Mouse (Mus musculus) right cerebral cortex, postnatal 14 days (tissue): ENCODE measurements around the gene Slamf1.
"Not testable (repeated sequence)": the region's sequence is repeated elsewhere in the genome, so short reads cannot be mapped to it uniquely, and the experiment has no call there.

Experiments
- DNase-seq: peaks from one replicate; pipeline ENCODE4 v3.0.0; 2022

The Slamf1 gene

DNA sequence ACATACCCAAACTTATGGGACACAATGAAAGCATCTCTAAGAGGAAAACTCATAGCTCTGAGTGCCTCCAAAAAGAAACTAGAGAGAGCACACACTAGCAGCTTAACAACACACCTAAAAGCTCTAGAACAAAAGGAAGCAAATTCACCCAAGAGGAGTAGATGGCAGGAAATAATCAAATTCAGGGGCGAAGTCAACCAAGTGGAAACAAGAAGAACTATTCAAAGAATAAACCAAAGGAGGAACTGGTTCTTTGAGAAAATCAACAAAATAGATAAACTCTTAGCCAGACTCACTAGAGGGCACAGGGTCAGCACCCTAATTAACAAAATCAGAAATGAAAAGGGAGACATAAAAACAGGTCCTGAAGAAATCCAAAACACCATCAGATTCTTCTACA, 44.1 kb downstream of the Slamf1 start:
- DNase-seq, result not testable (repeated sequence)

DNA sequence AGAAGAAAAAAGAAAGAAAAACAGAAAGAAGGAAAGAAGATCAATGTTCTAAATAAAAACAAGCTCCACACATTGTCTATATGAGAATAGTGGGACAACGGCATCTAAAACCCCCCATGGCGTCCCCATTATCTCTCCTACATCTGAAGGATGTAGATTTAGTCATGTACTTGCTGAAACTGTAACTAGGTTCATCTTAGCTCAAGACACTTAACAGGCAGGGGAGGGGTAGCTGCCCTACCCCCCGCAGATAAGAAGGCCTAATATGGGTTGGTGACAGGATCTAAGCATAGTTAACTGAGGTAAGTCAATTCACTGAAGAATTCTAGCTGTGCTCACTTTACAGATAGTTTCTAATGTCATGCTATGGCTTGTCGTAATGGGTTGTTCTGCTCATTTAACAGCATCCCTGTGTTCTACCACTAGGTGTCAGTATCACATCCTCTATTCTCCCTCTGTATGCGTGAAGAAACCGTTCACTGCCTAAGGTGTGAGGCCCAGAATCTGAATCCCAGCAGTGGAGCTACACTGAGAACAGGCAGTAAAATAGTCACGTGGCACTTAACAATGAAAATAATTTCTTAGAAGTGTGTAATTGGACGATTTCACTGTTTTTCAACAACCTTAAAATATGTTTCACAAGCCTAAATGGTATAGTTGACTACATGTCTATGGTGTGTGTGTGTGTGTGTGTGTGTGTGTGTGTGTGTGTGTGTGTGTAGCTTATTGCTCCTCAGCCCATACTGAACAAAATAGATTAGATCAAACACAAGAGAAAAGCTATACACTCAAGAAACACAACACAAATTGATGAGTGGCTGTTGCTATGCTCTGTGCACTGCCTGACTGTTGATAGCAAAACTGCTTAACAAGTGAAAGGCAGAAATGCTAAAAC, 48.9 kb downstream of the Slamf1 start:
- DNase-seq, result no peak

DNA sequence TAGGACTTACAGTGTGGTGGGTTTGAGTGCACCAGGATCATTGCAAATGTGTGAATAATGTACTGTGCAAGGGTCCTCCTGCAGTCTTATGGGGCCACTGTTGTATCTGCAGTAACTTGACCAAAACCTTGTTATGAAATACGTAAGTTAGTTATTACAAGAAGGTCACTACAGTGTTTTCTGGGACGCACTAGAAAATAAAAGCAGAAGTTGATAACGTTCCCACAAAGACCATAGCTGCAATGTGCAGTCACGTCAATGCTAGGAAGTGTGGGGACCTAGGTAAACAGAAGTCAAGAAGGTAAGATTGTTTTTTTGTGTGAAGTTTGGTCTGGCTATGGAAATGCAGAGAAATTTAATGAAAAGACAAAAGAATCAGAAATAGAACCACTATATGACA, 50.1 kb downstream of the Slamf1 start:
- DNase-seq, result no peak

DNA sequence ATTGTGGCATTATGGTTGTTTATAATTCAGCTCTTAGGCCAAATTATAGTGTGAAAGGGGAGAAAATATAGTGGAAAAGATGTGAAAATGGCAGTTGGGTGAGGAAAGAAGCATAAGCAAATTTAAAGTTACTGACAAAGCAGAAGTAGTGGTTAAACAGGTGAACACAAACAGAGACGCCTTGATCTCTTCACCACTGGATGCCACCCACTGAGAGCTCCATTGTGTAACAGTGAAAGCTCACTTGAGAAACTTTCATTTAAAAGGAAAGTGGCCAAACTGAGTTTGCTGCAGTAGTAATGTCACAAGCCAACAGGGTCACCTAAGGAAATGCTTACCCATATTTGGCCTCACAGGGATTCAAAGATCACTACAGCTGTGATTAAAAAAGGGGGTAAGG, 54.4 kb downstream of the Slamf1 start:
- no peak for DNase-seq

DNA sequence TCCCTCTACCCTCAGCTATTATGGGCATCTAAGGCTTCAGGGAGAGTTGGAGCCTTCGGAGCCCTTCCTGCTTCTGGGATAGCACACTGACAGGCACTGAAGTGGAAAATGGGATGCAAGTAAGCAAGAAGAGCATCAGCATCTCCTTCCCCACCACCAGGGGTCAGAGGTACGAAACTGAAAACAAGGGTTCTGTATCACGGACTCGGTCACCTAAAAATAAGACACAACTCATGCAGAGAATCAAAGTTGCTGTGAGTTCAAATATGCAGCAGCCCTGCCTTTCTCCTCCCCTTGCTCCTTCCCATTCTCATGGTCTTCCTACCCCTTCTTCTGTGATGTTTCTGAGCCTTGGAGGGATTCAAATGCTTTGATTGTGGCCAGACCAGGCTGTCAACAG, 58.5 kb downstream of the Slamf1 start:
- no peak for DNase-seq

DNA sequence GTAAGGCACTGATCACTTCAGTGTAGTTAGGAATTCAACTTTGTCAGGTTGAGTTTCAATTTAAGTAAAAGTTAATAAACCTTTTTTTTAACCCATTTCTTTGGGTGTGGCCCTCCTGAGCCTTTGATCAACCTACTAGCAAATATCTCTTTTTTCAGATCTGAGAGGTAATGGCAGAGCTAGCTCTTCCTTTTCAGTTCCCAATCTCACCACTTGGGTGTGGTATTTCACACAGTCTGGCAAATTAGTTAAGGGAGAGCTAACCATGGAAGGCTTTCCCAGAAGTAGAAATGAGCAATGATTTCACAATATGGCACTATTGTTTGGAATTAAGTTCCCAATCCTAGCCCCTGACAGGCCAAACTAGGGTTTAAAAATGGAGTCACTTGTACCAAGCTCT, 59.2 kb downstream of the Slamf1 start:
- no peak for DNase-seq

DNA sequence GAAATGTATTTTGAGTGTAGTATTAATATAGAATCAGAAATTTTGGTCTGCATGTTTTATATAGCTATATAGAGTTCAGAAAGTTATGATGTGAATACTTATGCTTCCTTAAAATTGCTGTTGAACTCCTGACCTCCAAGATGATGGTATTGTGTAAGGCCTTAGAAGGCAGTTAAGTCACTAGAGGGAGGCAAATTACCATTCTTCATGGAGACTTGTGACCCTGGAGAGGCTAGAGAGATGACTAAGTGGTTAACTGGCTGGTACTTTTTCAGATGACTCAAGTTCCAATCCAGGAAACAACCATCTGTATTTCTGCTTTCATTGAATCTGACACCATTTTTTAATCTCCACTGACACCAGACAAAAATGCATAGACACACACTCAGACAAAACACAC, 60.7 kb downstream of the Slamf1 start:
- DNase-seq, result no peak

DNA sequence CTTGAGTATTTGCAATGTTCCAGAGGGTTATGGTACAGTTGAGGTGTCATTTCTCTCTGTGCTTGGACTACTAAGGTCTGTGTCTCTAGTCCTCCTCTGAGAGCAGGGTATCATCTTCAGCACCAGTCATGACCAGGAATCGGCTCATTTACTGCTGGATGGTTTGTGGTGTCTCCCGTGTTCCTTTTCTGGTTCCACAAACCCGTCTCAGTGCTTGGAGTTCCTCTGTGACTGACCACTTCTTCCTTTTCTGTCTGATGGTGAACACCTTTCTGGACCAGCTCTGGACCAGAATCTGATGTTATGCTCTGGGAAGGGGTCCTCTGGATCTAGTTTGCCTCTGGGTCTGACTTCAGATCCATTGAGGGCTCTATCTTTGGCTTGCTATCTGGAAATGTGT, 72.6 kb downstream of the Slamf1 start, which contains the start of gene Cd84:
Gene Cd84 (plus strand): TSS at position 210 of the 400 bp plus-strand sequence.
- DNase-seq, result no peak

DNA sequence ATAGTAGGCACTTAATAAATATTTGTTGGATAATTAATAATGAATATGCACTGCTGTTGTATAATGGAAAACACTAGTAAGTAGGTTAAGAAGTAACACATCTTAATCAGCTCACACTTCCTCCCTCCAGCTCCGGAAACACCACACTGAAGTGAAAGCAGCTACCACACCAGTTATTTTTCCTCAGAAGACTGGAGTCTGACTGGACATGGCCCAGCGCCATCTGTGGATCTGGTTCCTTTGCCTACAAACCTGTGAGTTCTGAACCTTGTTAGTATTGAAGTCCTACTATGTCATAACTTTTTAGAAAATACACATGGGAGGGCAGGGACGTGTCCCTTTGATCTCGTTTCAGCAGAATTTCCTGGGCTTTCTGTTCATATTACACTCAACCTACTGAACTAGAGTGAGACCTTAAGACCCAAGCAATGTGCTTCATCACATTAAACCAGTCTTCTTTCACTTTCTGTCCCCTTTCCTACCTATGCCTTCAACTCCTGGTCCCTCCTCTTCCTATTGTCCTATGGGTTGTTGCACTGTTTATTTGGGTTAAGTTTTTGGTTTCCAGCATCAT, 73.6 kb downstream of the Slamf1 start:
- DNase-seq, result no peak

DNA sequence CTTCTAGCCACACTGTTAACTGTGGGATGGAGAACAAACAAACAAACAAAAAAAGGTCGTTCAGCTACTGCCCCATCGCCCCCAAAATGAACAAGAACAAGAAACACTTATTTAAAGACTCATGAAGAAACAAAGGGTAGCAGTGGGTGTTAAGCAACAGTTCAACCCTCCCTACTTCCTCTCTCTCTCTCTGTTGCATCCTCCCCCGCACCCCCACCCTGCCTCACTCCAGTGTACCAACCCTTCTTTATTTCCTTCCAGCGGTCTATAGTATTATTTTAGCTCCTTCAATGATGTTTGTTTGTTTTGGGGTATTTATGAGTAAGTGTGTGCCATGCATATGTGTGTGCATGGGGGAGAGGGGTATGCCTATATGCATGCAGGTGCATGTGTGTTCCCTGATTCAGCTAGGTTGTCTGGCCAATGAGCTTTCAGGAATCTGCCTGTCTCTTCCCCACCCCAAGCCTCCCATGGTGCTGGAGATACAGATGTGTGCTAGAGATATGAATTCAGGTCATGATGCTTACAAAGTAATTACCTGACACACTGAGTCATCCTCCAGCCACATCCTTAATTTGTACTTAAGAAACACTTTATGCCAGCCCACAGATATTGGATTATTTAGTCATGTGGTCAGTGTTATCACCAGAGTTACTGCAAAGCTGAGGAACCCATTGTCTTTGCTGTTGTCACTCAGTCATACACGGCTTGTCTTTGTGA, 78.3 kb downstream of the Slamf1 start:
- no peak for DNase-seq

DNA sequence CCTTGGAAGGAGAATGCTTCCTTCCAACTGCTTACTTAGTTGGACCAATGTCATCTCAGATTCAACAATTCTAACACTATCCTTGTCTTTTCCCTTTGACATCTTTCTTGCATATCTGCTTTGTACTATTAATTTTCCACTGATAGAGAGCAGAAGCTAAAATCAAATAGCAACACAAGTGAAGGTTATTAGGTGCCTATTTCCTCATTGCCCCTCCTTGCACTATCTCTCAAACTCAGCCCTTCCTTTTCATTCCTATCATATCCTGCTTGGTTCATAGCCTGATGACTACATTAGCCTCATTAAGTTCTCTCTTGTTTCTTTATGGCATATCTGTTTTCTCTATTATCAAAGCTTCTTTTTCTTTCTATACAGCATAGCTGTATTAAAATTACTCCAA, 81.3 kb downstream of the Slamf1 start:
- no peak for DNase-seq

DNA sequence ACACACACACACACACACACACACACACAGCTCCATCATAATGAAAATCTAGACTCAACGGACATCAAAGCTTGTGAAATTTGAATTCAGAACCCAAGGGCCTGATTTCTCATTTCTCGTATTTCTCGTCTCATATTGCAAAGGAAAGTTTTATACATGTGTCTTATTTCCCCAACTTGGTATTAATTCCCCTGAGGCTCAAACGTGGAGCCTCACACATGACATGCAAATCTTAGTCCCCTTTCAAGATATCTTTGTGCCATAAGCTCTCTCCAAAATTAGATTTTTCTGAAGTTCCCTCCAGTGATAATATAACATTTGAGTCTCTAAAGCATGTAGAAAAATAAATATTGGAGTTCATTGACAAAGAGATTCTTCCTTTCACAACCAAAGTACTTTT, 81.8 kb downstream of the Slamf1 start:
- DNase-seq, result no peak

DNA sequence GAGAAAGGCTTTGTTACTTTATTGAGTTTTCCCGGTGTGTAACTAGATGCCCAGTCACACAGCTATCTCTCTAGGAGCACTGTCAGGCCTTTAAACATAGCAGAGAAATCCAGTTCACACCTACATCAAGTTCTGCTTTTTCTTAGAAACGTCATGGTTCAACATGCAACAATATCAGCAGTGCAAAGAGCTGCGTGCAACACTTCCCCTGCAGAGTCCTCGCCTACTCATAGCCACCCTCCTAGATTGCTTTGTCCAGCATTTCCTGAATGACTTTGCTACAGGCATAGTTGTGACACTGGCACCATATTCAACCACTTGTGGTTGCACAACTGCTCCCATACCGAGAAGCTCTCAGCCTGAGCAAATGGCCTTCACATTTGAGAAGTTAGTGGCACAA, 82.5 kb downstream of the Slamf1 start:
- no peak for DNase-seq
